Mouse (Mus musculus): Measurements from ENCODE around the gene Fbxo5. TPM values are rescaled to one million over a fixed set of nuclear protein-coding genes. Genes with fewer than 3 reads are reported as not detected.
A peak's percentile ranks its signal among the peaks of the same experiment; 100 is the strongest.

Fbxo5 gene
- polyA plus RNA-seq (2015; fragmentation: Nextera tagmentation; extraction: Ambion mirVana), result 12.0 and 21.9 TPM in 2 replicates

DNA sequence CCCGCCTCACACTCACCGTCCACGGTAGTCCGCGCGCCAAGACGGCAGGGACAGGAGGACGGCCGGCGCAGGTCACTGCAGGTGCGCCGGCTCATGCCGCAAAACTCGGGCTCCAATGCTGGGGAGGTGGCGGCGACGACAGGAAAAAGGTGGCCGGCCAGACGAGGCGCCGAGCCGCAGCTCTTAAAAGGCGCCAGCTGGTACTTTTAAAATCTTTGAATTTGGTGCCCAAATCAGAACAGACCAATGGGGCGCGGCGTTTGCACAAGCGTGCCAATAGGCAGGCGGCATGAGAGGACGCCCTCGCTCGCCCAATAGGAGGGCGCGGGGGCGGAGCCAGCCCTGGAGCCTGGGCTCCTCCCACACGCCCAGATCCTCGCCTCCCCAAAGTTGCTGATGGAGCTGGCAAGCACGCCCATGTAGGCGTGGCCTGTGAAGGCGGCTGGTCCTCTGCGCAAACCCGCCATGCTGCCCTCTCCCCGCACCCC is at the start of gene Fbxo5:
Gene Fbxo5 (minus strand): TSS at position 358 of the 488 bp plus-strand sequence.
- Histone ChIP-seq H3K27ac (replicated peaks) (peak within 1 kb of the TSS; percentile 93), H3K9ac (replicated peaks) (peak within 1 kb of the TSS; percentile 60), H3K36me3 (peaks cover 10% of the 10 kb centered on the region), H3K27me3 (replicated peaks) (no peaks in the 10 kb centered on the region), H3K4me1 (peaks cover 27% of the 10 kb centered on the region), H3K9me3 (replicated peaks) (no peaks in the 10 kb centered on the region), H3K4me2 (peak within 1 kb of the TSS; percentile 100), H3K4me3 (replicated peaks) (peak within 1 kb of the TSS; percentile 73)
- WGBS, result 0% methylated on average over 42 of the region's 42 CpGs
- peak; percentile 98 for ATAC-seq (ENCODE audit: low FRiP score)

DNA sequence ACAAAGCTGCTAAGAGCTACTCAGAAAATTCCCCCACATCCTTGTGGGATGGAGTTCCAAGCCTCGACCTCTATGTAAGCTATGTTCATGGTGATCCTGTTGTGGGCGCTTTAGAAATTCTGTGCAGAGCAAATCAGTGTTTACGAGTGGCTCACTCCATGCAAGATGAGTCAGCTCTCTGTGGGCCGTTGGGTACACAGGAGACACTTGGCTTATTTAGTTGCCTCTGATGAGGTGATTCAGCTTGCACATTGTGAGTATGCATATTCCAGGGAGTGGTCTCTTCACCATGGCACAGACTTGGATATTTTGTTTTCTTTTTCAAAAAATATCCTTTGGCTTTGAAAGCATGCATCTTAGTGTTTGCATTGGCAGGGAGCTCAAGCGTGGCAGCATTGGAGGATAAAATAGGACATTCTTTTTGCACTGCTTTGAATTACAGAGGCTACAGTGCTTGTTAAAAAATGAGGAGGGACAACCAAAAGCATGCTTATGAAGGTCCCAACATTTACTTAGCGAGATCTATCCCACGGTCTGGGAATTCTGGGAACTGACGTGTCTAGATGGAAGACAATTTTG is 48.0 kb upstream of the Fbxo5 start:
- H3K27me3 ChIP-seq (replicated peaks), result no peaks in the 10 kb centered on the region
- H3K4me1 ChIP-seq, result no peaks in the 10 kb centered on the region
- H3K9ac ChIP-seq (replicated peaks), result no peak overlapping the region
- H3K9me3 ChIP-seq (replicated peaks), result no peaks in the 10 kb centered on the region
- no peaks in the 10 kb centered on the region for H3K36me3 ChIP-seq
- H3K4me3 ChIP-seq (replicated peaks), result no peak overlapping the region
- 93% methylated on average over 8 of the region's 8 CpGs for WGBS
- H3K4me2 ChIP-seq, result no peak overlapping the region
- H3K27ac ChIP-seq (replicated peaks), result no peak overlapping the region
- ATAC-seq (ENCODE audit: low FRiP score), result no peak

DNA sequence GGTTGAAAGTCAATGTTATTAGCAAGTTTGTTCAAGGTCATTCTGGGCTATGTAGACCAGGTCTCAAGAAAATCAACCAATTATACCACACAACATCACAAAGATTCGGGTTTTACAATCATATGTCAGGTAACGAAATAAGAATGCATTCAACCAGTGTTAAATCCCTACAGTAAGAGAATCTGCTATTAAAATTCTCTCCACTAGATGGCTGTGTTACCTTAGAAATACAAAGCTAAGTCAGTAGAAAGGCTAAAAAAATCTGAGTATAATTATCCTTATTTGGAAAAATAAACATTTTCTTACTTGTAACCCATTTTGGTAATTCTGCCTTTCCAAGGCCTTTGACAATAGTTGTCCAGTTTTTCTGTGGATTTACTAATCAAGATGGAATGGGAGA is 41.5 kb upstream of the Fbxo5 start:
- Histone ChIP-seq H3K36me3 (no peaks in the 10 kb centered on the region), H3K9me3 (replicated peaks) (no peaks in the 10 kb centered on the region), H3K4me2 (no peak overlapping the region), H3K9ac (replicated peaks) (no peak overlapping the region), H3K27ac (replicated peaks) (no peak overlapping the region), H3K4me1 (no peaks in the 10 kb centered on the region), H3K27me3 (replicated peaks) (no peaks in the 10 kb centered on the region), H3K4me3 (replicated peaks) (no peak overlapping the region)
- WGBS, result 32% methylated on average over 2 of the region's 2 CpGs
- peak; percentile 43; the same call in 1 of the 2 replicates for ATAC-seq (ENCODE audit: low FRiP score)

DNA sequence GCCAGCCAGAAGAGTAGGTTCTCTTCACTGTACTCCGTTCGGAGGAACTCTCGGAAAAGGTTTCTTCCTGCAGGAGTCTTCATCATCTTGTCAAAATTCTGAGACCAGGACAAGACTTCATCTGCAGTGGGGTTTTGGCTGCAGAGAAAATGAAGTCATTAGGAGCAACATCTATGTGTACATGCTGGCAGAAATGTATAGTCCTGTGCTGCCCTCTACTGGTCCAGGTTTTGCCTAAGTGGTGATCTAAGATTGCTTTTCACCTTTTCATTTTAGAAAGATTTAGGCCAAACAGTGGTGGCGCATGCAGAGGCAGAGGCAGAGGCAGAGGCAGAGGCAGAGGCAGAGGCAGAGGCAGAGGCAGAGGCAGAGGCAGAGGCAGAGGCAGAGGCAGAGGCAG is 36.0 kb upstream of the Fbxo5 start:
- no peaks in the 10 kb centered on the region for H3K27me3 ChIP-seq (replicated peaks)
- ATAC-seq (ENCODE audit: low FRiP score), result no peak
- H3K36me3 ChIP-seq, result peaks cover 30% of the 10 kb centered on the region
- H3K4me1 ChIP-seq, result no peaks in the 10 kb centered on the region
- H3K4me2 ChIP-seq, result no peak overlapping the region
- H3K9me3 ChIP-seq (replicated peaks), result no peaks in the 10 kb centered on the region
- H3K4me3 ChIP-seq (replicated peaks), result no peak overlapping the region
- 77% methylated on average over 4 of the region's 4 CpGs for WGBS
- H3K9ac ChIP-seq (replicated peaks), result no peak overlapping the region
- no peak overlapping the region for H3K27ac ChIP-seq (replicated peaks)

DNA sequence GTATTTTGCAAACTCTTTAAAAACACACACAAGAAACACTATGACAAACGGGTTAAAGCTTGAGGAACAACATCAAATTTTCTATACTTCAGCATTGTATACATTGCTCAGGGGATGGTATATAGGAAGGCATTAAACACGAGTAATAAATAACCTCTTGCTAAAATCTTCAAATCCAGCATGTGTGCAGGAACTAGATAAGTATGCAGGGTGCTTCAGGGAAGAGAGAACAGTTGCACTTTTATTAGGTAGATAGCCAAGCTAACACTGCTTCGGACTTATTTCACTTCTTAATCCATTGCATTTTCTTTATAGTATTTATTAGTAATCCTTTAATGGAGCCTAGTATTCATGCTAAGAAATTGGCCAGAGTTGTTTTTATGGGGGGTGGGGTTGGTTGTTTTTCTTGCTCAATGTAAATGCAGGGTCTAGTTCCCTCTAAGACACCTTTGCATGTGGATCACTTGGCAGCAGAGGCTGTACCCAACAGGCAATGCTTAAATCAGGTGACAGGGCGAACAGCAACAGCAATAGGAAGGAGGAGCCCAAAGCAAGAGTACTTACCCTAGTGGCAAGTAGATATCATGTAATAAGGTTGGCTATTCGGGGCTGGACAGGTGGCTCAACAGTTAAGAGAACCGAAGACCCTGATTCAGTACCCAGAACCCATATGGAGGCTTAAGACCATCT is 21.1 kb upstream of the Fbxo5 start:
- WGBS, result 82% methylated on average over 6 of the region's 6 CpGs
- Histone ChIP-seq H3K27ac (replicated peaks) (no peak overlapping the region), H3K9ac (replicated peaks) (no peak overlapping the region), H3K4me3 (replicated peaks) (no peak overlapping the region), H3K4me2 (no peak overlapping the region), H3K9me3 (replicated peaks) (no peaks in the 10 kb centered on the region), H3K4me1 (peaks cover 19% of the 10 kb centered on the region), H3K27me3 (replicated peaks) (no peaks in the 10 kb centered on the region), H3K36me3 (no peaks in the 10 kb centered on the region)
- no peak for ATAC-seq (ENCODE audit: low FRiP score)

DNA sequence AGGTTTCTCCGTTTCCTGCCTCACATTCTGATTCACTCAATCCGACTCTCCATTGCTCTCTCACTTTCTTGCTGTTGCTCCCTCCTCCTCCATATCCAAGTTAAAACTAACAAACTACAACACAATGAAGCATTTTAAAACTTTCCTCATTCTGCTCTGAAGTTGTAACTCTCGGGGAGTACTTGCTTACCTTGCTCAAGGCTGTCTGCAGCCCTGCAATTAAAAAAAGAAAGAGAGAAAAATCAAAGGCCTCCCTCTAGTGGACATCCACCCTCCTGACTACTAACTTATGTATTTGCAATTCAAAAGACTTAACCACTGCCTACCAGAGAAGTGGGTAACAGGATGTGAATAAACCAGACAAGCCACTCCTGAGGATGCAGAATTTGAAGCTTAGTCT is 19.4 kb upstream of the Fbxo5 start:
- 2% methylated on average over 3 of the region's 3 CpGs for WGBS
- Histone ChIP-seq H3K36me3 (peaks cover 7% of the 10 kb centered on the region), H3K4me2 (peak overlapping the region; percentile 61), H3K9me3 (replicated peaks) (no peaks in the 10 kb centered on the region), H3K27ac (replicated peaks) (peak overlapping the region; percentile 84), H3K4me3 (replicated peaks) (peak overlapping the region; percentile 90), H3K27me3 (replicated peaks) (no peaks in the 10 kb centered on the region), H3K4me1 (peaks cover 24% of the 10 kb centered on the region), H3K9ac (replicated peaks) (peak overlapping the region; percentile 11)
- ATAC-seq (ENCODE audit: low FRiP score), result peak; percentile 2; the same call in 1 of the 2 replicates

- Histone ChIP-seq H3K4me3 (replicated peaks) (peak within 1 kb of the TSS; percentile 90), H3K4me2 (peak within 1 kb of the TSS; percentile 61), H3K9me3 (replicated peaks) (no peaks in the 10 kb centered on the region), H3K9ac (replicated peaks) (peak within 1 kb of the TSS; percentile 89), H3K36me3 (peaks cover 14% of the 10 kb centered on the region), H3K4me1 (peaks cover 24% of the 10 kb centered on the region), H3K27me3 (replicated peaks) (no peaks in the 10 kb centered on the region), H3K27ac (replicated peaks) (peak within 1 kb of the TSS; percentile 88)
- peak; percentile 98 for ATAC-seq (ENCODE audit: low FRiP score)
- whole genome bisulfite sequencing, result under 1% methylated on average over 47 of the region's 47 CpGs
Observed at GRCm38 (mm10) chr10:5823740-5824491, 18.5 kb upstream of the Fbxo5 start, which contains the start of gene Mtrf1l. Gene Mtrf1l (minus strand): TSS chr10:5823910.

- H3K36me3 ChIP-seq, result peaks cover 20% of the 10 kb centered on the region
- peaks cover 24% of the 10 kb centered on the region for H3K4me1 ChIP-seq
- H3K4me3 ChIP-seq (replicated peaks), result peak overlapping the region; percentile 90
- WGBS, result under 1% methylated on average over 37 of the region's 37 CpGs
- no peaks in the 10 kb centered on the region for H3K9me3 ChIP-seq (replicated peaks)
- H3K27me3 ChIP-seq (replicated peaks), result no peaks in the 10 kb centered on the region
- H3K27ac ChIP-seq (replicated peaks), result peak overlapping the region; percentile 88
- peak overlapping the region; percentile 61 for H3K4me2 ChIP-seq
- peak; percentile 54; the same call in 1 of the 2 replicates for ATAC-seq (ENCODE audit: low FRiP score)
- peak overlapping the region; percentile 89 for H3K9ac ChIP-seq (replicated peaks)
Observed at GRCm38 (mm10) chr10:5823291-5823739, 17.9 kb upstream of the Fbxo5 start.

GRCm38 (mm10) chr10:5818772-5819171 is 13.4 kb upstream of the Fbxo5 start:
- Histone ChIP-seq H3K9ac (replicated peaks) (no peak overlapping the region), H3K4me1 (peaks cover 18% of the 10 kb centered on the region), H3K9me3 (replicated peaks) (no peaks in the 10 kb centered on the region), H3K4me2 (no peak overlapping the region), H3K27me3 (replicated peaks) (no peaks in the 10 kb centered on the region), H3K36me3 (peaks cover 54% of the 10 kb centered on the region), H3K4me3 (replicated peaks) (no peak overlapping the region), H3K27ac (replicated peaks) (no peak overlapping the region)
- 89% methylated on average over 3 of the region's 3 CpGs for WGBS
- no peak for ATAC-seq (ENCODE audit: low FRiP score)

GRCm38 (mm10) chr10:5815968-5816367 is 10.6 kb upstream of the Fbxo5 start:
- Histone ChIP-seq H3K4me1 (0 out of 2 replicates have a peak, but pooled peaks cover 1% of the 10 kb centered on the region), H3K4me2 (no peak overlapping the region), H3K9ac (replicated peaks) (no peak overlapping the region), H3K36me3 (peaks cover 78% of the 10 kb centered on the region), H3K4me3 (replicated peaks) (no peak overlapping the region), H3K9me3 (replicated peaks) (no peaks in the 10 kb centered on the region), H3K27ac (replicated peaks) (no peak overlapping the region), H3K27me3 (replicated peaks) (no peaks in the 10 kb centered on the region)
- no peak for ATAC-seq (ENCODE audit: low FRiP score)
- WGBS, result 100% methylated on average over 2 of the region's 2 CpGs

- Histone ChIP-seq H3K4me1 (no peaks in the 10 kb centered on the region), H3K4me2 (no peak overlapping the region)
Observed at GRCm38 (mm10) chr10:5813724-5814123, 8.3 kb upstream of the Fbxo5 start.

More at GRCm38 (mm10) chr10:5813724-5814123, 8.3 kb upstream of the Fbxo5 start:
- Histone ChIP-seq H3K27me3 (replicated peaks) (no peaks in the 10 kb centered on the region), H3K9ac (replicated peaks) (no peak overlapping the region), H3K4me3 (replicated peaks) (no peak overlapping the region), H3K27ac (replicated peaks) (no peak overlapping the region), H3K9me3 (replicated peaks) (no peaks in the 10 kb centered on the region), H3K36me3 (peaks cover 61% of the 10 kb centered on the region)
- 91% methylated on average over 11 of the region's 11 CpGs for WGBS
- ATAC-seq (ENCODE audit: low FRiP score), result no peak

All from neural tube, embryonic 15.5 days (tissue).